Mouse (Mus musculus) limb, embryonic 11.5 days (tissue): ENCODE measurements around the gene Map3k14. TPM values are rescaled to one million over a fixed set of nuclear protein-coding genes. Genes with fewer than 3 reads are reported as not detected.

ENCODE experiments used
- ATAC-seq: fragments of 200-750 bp; cut with Nextera tagmentation; 2 replicates; pipeline ENCODE4 v1.8.0; 2017; ENCODE audit warnings: low read depth; ENCODE audit not compliant: insufficient number of reproducible peaks, low FRiP score, low TSS enrichment
- DNase-seq: peaks from one replicate; pipeline ENCODE4 v3.0.0-alpha.2; 2015; ENCODE audit warnings: low spot score
- H3K27ac ChIP-seq: fragments of 300-500 bp; sonication (generic); replicated peaks from 2 replicates; pipeline ENCODE4 v1.5.1; 2014; ENCODE audit warnings: low read depth, mild to moderate bottlenecking, low read length
- H3K27me3 ChIP-seq: fragments of 300-500 bp; sonication (generic); 2 replicates; pipeline ENCODE4 v1.6.1; 2014; ENCODE audit warnings: mild to moderate bottlenecking, low read length, mixed read lengths; ENCODE audit not compliant: control insufficient read depth, insufficient read depth
- H3K36me3 ChIP-seq: fragments of 300-500 bp; sonication (generic); 2 replicates; pipeline ENCODE4 v1.6.1; 2014; ENCODE audit warnings: mild to moderate bottlenecking, low read length, moderate library complexity, mixed read lengths; ENCODE audit not compliant: control insufficient read depth, insufficient read depth
- H3K4me1 ChIP-seq: fragments of 300-500 bp; sonication (generic); 2 replicates; pipeline ENCODE4 v1.6.1; 2014; ENCODE audit warnings: low read length, mixed read lengths; ENCODE audit not compliant: control insufficient read depth, insufficient read depth
- H3K4me2 ChIP-seq: fragments of 300-500 bp; sonication (generic); 2 replicates; pipeline ENCODE4 v1.6.1; 2014; ENCODE audit warnings: low read depth, mild to moderate bottlenecking, moderate library complexity; ENCODE audit not compliant: severe bottlenecking
- H3K4me3 ChIP-seq: fragments of 300-500 bp; sonication (generic); 2 replicates; pipeline ENCODE4 v1.5.1; 2014; ENCODE audit warnings: low read depth, low read length
- H3K9ac ChIP-seq: fragments of 300-500 bp; sonication (generic); 2 replicates; pipeline ENCODE4 v1.6.1; 2014; ENCODE audit warnings: mild to moderate bottlenecking, low read length
- H3K9me3 ChIP-seq: fragments of 300-500 bp; sonication (generic); 2 replicates; pipeline ENCODE4 v1.6.1; 2016; ENCODE audit warnings: low read length; ENCODE audit not compliant: control insufficient read depth
- WGBS: fragments of 180-500 bp; shearing (Covaris S2); extraction: QIAGEN DNeasy Blood & Tissue Kit; methylation state at CpG from one replicate; pipeline ENCODE4 v1.1.7; 2014; 5-methylcytosine and 5-hydroxymethylcytosine counted together
- polyA plus RNA-seq: library from polyadenylated mRNA; unstranded; fragments of >200 nt; fragmentation: Nextera tagmentation; extraction: Ambion mirVana; gene quantifications from 2 replicates; pipeline ENCODE4 v1.2.1, GENCODE M21; 2014

Gene Map3k14
- polyA plus RNA-seq, 1 experiment from 2014 or later: 2.3 TPM

DNA sequence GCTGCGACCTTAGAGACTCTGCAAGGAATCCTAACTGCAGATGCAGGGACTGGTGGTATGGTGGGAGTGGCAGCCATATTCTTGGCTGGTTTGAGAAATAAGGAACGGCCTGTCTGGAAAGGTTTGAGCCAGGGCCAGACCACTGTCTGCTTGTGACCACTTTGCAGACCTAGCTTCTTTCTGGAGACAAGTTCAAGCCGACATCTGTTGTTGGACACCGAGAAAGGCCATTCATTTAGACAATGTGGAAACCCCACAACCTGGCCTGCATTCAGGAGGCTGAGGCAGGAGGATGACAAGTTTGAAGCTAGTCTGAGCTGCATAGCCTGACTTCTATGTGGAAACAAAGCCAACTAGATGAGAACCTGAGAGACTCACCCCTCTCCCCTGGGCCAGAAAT, 1.1 kb upstream of the Map3k14 start:
- no peak for ATAC-seq
- Histone ChIP-seq H3K9ac (no peak overlapping the region), H3K9me3 (no peaks in the 10 kb centered on the region), H3K27ac (no peak overlapping the region), H3K4me2 (peak overlapping the region; percentile 56; the same call in 1 of the 2 replicates), H3K27me3 (peaks cover 2% of the 10 kb centered on the region; the same call in 1 of the 2 replicates), H3K36me3 (no peaks in the 10 kb centered on the region), H3K4me3 (no peak overlapping the region), H3K4me1 (peaks cover 3% of the 10 kb centered on the region; the same call in 1 of the 2 replicates)
- DNase-seq: no peak
- WGBS: 79% methylated on average over 4 of the region's 4 CpGs

DNA sequence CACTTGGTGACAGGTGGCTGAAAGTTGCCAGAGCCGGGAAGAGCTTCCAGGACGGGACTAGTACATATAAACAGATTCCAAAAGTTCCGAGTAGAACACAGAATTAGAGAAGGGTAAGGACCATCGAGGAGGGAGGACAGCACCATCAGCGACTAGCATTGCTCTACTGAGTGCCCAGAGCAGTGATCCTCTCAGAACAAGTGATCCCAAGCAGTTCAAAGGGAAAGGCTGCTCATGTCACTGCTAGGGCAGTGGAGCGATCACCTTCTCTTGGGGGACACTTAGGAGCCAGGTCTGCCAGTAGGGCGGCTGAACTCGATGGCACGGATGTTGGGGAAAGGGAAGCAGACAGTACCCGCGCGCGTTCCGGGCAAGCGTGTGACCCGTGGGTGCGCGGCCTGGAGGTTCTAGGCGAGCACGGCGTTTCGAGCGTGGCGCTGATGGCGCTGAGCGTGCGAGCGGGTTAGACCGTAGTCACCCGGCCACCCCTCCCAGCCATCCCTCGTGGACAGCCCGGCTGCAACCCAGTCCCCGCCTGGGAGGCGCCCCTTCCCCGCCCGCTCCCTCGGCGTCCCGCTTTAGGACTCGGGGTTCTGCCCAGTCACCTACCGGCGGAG, 435 bp downstream of the Map3k14 start:
- Histone ChIP-seq H3K4me2 (peak overlapping the region; percentile 89), H3K4me3 (peak overlapping the region; percentile 67), H3K27me3 (peaks cover 2% of the 10 kb centered on the region; the same call in 1 of the 2 replicates), H3K9ac (peak overlapping the region; percentile 72), H3K4me1 (peaks cover 3% of the 10 kb centered on the region; the same call in 1 of the 2 replicates), H3K27ac (0 out of 2 replicates have a peak overlapping the region, but pooled peaks have one; percentile 33), H3K36me3 (no peaks in the 10 kb centered on the region), H3K9me3 (no peaks in the 10 kb centered on the region)
- DNase-seq (no peak), ATAC-seq (peak; percentile 67)
- WGBS: under 1% methylated on average over 42 of the region's 42 CpGs

DNA sequence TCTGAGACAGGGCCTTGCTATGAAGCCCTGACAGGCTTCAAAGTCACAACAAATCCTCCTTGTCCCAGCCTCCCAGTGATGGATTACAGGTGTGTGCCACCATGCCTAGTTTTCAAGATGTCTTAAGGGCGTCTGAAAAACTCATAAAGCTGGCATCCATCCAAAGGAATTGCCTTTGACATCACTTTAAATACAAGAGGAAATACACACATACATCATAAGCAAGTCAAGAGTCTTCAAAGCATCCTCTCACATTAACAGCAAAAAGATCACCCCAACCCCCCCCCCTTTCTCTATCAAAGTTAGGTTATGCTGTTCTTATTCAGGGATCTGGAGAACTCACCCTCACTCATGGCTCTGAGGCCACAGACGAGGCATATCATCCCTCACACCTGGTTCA, 1.4 kb downstream of the Map3k14 start:
- H3K9me3 ChIP-seq: no peaks in the 10 kb centered on the region
- DNase-seq (no peak), ATAC-seq (no peak)
- no peak overlapping the region for H3K9ac ChIP-seq
- no peaks in the 10 kb centered on the region for H3K36me3 ChIP-seq
- H3K27me3 ChIP-seq: peaks cover 2% of the 10 kb centered on the region; the same call in 1 of the 2 replicates
- H3K4me2 ChIP-seq: 0 out of 2 replicates have a peak overlapping the region, but pooled peaks have one; percentile 89
- H3K4me1 ChIP-seq: peaks cover 3% of the 10 kb centered on the region; the same call in 1 of the 2 replicates
- H3K27ac ChIP-seq: no peak overlapping the region
- H3K4me3 ChIP-seq: no peak overlapping the region
- WGBS: 43% methylated on average over 2 of the region's 2 CpGs

DNA sequence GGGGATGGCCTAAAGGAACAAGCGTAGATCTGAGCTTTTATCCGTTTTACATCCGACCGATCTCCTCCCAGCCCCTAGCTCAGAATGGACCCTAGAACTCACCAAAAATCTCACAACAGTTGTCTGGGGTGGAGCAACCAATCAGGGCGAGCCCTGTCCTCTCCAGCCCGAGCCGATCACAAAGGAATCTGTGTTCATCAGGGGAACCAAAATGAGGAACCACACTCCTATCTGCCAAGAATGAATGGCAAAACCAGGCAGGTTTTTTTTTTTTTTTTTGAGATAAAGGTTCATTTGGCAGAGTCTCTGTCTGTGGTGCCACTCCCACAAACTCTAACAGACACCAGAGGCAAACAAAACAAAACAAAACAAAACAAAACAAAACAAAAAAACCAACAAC, 2.1 kb downstream of the Map3k14 start:
- H3K4me1 ChIP-seq: peaks cover 3% of the 10 kb centered on the region; the same call in 1 of the 2 replicates
- no peaks in the 10 kb centered on the region for H3K36me3 ChIP-seq
- 81% methylated on average over 7 of the region's 7 CpGs for WGBS
- ATAC-seq: no peak
- peaks cover 2% of the 10 kb centered on the region; the same call in 1 of the 2 replicates for H3K27me3 ChIP-seq
- H3K27ac ChIP-seq: no peak overlapping the region
- H3K4me2 ChIP-seq: no peak overlapping the region
- DNase-seq: no peak
- H3K4me3 ChIP-seq: no peak overlapping the region
- H3K9ac ChIP-seq: no peak overlapping the region
- H3K9me3 ChIP-seq: no peaks in the 10 kb centered on the region

DNA sequence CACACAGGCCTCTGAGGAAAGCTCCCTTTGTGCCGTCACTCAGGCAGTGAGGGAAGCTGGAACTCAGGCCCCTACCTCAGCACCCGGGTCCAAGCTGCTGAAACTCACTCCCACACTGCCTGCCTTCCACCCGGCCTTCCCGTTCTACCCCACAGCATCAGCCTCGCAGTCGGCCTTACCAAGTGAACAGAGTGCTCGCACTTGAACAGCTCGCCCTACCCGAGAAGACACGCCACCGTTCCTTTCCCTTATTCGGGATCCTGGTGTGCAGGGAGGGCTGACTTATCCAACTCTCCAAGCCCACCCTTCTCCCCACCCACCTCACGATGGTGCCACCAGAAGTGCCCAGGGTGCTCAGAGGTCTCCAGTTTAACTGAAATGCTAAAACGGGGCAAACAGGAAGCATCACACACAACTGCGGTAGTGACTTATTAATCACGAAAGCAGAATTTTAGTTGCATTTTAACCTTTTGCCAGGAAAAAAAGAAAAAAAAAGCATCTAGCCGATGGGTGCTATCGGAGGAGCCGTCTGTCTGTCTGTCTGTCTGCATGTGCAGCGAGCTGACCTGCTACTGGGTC, 2.8 kb downstream of the Map3k14 start:
- H3K4me2 ChIP-seq: no peak overlapping the region

DNA sequence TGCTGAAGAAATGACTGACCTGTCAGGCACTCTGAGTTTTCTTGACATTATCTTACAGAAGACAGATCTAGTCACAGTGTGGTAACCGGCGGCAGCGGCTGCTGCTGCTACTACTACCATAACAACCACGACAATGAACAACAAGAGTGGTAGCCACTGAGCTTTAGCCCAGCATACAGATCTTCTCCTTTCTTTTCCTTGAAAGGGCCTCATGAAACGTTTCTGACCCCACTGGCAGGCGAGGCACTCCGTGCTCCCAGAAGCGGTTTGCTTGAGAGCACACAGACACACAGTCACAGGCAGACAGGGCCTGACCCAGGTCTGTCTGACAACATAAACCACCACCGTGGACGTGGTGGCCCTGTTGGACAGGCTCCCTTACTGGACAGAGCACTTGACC, 3.7 kb downstream of the Map3k14 start:
- H3K36me3 ChIP-seq: no peaks in the 10 kb centered on the region
- ATAC-seq (no peak), DNase-seq (no peak)
- no peak overlapping the region for H3K4me3 ChIP-seq
- no peak overlapping the region for H3K4me2 ChIP-seq
- no peak overlapping the region for H3K27ac ChIP-seq
- H3K27me3 ChIP-seq: peaks cover 2% of the 10 kb centered on the region; the same call in 1 of the 2 replicates
- H3K9ac ChIP-seq: no peak overlapping the region; the same call in 1 of the 2 replicates
- H3K9me3 ChIP-seq: no peaks in the 10 kb centered on the region
- H3K4me1 ChIP-seq: peaks cover 3% of the 10 kb centered on the region; the same call in 1 of the 2 replicates
- WGBS: 77% methylated on average over 10 of the region's 10 CpGs

More for the DNA sequence above, 2.8 kb downstream of the Map3k14 start:
- Histone ChIP-seq H3K9me3 (no peaks in the 10 kb centered on the region), H3K9ac (no peak overlapping the region), H3K4me1 (peaks cover 3% of the 10 kb centered on the region; the same call in 1 of the 2 replicates), H3K36me3 (no peaks in the 10 kb centered on the region), H3K27me3 (peaks cover 2% of the 10 kb centered on the region; the same call in 1 of the 2 replicates), H3K4me3 (no peak overlapping the region), H3K27ac (no peak overlapping the region)
- ATAC-seq (no peak), DNase-seq (no peak)
- WGBS: 89% methylated on average over 20 of the region's 20 CpGs

DNA sequence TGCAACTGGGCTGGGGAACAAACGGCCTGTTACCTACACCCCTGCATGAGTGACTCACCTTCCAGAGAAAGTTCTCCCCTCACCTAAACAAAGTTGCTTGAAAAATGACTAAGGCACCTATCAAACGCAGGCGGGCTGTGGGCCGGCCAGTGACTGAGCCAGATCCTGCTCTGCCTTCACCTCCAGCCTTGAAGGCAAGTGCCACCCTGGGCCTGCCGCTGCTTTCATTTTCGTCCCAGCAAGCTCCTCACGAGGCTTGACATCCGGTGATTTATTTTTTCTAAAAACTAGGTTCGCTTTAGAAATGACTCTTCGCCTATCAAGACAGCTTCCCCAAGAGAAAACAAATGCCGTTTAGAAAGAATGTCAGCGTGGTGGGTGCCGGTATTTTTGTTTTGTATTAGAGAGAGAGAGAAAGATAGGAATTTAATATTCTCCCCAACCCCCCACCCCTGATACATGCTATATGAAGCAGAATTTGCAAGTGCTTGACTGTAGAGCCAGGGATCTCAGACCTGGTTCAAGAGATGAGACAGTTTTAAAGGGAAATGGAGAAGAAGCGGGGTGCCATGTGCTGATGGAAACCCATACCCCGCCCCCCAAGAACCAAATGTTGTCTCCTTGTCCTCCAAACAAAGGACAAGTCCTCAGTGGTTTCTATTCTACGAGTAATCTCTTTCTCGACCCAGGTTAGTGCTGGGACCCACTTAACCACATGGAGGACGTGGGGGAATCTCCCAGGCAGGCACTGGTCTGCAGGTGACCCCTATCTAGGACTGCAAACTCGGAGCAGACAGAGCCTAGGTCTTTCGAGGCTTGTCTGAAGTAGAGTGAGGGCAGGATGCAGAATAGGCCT, 4.6 kb downstream of the Map3k14 start:
- Histone ChIP-seq H3K9ac (no peak overlapping the region), H3K27me3 (peaks cover 2% of the 10 kb centered on the region; the same call in 1 of the 2 replicates), H3K27ac (no peak overlapping the region), H3K9me3 (no peaks in the 10 kb centered on the region), H3K4me1 (peaks cover 3% of the 10 kb centered on the region; the same call in 1 of the 2 replicates), H3K4me3 (no peak overlapping the region), H3K36me3 (no peaks in the 10 kb centered on the region), H3K4me2 (no peak overlapping the region)
- WGBS: 68% methylated on average over 20 of the region's 20 CpGs
- no peak for ATAC-seq
- DNase-seq: no peak
